Mouse (Mus musculus) liver, embryonic 14.5 days (tissue): Measurements from ENCODE around the gene Net1.

Source experiments
- CTCF ChIP-seq: IDR thresholded peaks from 2 replicates; pipeline ENCODE4 v1.5.1; 2016; ENCODE audit warnings: antibody characterized with exemption, low read depth, control low read depth
- EP300 ChIP-seq: IDR thresholded peaks from 2 replicates; pipeline ENCODE4 v1.6.1; 2016; ENCODE audit warnings: antibody characterized with exemption, low read depth

DNA sequence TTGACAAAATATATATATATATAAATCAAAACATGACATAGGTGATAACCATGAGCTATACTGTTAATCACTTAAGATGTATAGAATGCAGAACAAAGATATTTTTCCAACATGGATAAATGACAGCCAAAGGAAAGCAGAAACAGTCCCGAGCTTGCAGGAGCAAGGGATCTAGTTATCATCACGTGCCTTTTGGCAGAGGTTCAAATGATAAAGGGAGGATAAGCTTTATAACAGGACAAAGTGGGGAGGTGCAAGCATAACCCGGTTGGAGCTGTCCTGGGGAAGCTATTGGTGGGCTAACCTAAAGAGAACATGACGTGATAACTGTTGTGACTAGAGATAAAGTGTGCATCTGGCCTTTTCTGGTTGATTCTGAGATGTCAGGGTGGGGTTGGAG is 4.5 kb downstream of the Net1 start:
- TF ChIP-seq EP300 = no peak
- TF ChIP-seq CTCF = no peak
